Mouse (Mus musculus) spleen, postnatal 10 days (tissue): Measurements from ENCODE around the gene Cmklr1.

ENCODE experiments used
- DNase-seq, 2 experiments: peaks; one replicate each; pipeline ENCODE4 v3.0.0; 2021 to 2022; ENCODE audit warnings: low spot score in 2 of 2

Cmklr1 gene

GRCm38 (mm10) chr5:113650035-113650865 is at the start of gene Cmklr1:
Gene Cmklr1, minus strand, starts transcription at chr5:113650426.
- no peak for DNase-seq

GRCm38 (mm10) chr5:113694415-113694814 is 44.2 kb upstream of the Cmklr1 start:
- no peak for DNase-seq

GRCm38 (mm10) chr5:113694000-113694399 is 43.8 kb upstream of the Cmklr1 start:
- DNase-seq = no peak

- no peak for DNase-seq
Measured at GRCm38 (mm10) chr5:113693196-113693755, 43.0 kb upstream of the Cmklr1 start.

GRCm38 (mm10) chr5:113690866-113691265 is 40.6 kb upstream of the Cmklr1 start:
- no peak for DNase-seq

GRCm38 (mm10) chr5:113690069-113690548 is 39.9 kb upstream of the Cmklr1 start:
- no peak for DNase-seq

- no peak for DNase-seq
Measured at GRCm38 (mm10) chr5:113687514-113687913, 37.3 kb upstream of the Cmklr1 start.

- DNase-seq = no peak
Measured at GRCm38 (mm10) chr5:113685471-113685870, 35.2 kb upstream of the Cmklr1 start.

- no peak for DNase-seq
Measured at GRCm38 (mm10) chr5:113683246-113683645, 33.0 kb upstream of the Cmklr1 start.

- DNase-seq = no peak
Measured at GRCm38 (mm10) chr5:113682472-113682871, 32.2 kb upstream of the Cmklr1 start.

GRCm38 (mm10) chr5:113681219-113681618 is 31.0 kb upstream of the Cmklr1 start:
- DNase-seq = no peak

- DNase-seq = no peak
Measured at GRCm38 (mm10) chr5:113679509-113679908, 29.3 kb upstream of the Cmklr1 start.

- no peak for DNase-seq
Measured at GRCm38 (mm10) chr5:113678743-113679452, 28.7 kb upstream of the Cmklr1 start.

GRCm38 (mm10) chr5:113677541-113677940 is 27.3 kb upstream of the Cmklr1 start:
- no peak for DNase-seq

GRCm38 (mm10) chr5:113674851-113675250 is 24.6 kb upstream of the Cmklr1 start:
- DNase-seq = no peak

- no peak for DNase-seq
Measured at GRCm38 (mm10) chr5:113672456-113672855, 22.2 kb upstream of the Cmklr1 start.

- DNase-seq = no peak
Measured at GRCm38 (mm10) chr5:113670597-113670996, 20.4 kb upstream of the Cmklr1 start.

GRCm38 (mm10) chr5:113670110-113670509 is 19.9 kb upstream of the Cmklr1 start:
- DNase-seq = no peak

- DNase-seq = peak in 1 of 2 experiments; percentile 20
Measured at GRCm38 (mm10) chr5:113664629-113665195, 14.5 kb upstream of the Cmklr1 start.

GRCm38 (mm10) chr5:113664127-113664526 is 13.9 kb upstream of the Cmklr1 start:
- no peak for DNase-seq

- no peak for DNase-seq
Measured at GRCm38 (mm10) chr5:113660872-113661271, 10.6 kb upstream of the Cmklr1 start.

- DNase-seq = no peak
Measured at GRCm38 (mm10) chr5:113654821-113655220, 4.6 kb upstream of the Cmklr1 start.
